Mouse (Mus musculus) CH12.LX (cell line): ENCODE results near the gene Fndc3a. TPM values are rescaled to one million over a fixed set of nuclear protein-coding genes. Genes with fewer than 3 reads are reported as not detected.
A peak's percentile ranks its signal among the peaks of the same experiment; 100 is the strongest.

ENCODE experiments used
- DNase-seq: peaks from one replicate; pipeline ENCODE4 v3.0.0-alpha.2; 2013; ENCODE audit errors: extremely low read depth
- H3K27ac ChIP-seq: 2 replicates; pipeline ENCODE4 v1.5.1; 2012; ENCODE audit warnings: low read depth, mild to moderate bottlenecking, control low read depth, moderate library complexity; ENCODE audit not compliant: insufficient read depth
- H3K27me3 ChIP-seq: replicated peaks from 2 replicates; pipeline ENCODE3; 2012; ENCODE audit warnings: inconsistent platforms
- H3K36me3 ChIP-seq, 2 experiments: replicated peaks in 1 of 2; 2 replicates each; pipeline versions ENCODE3 to v1.6.1; 2012; ENCODE audit warnings: inconsistent platforms in 1 of 2, low read length in 1 of 2, mild to moderate bottlenecking in 1 of 2, mixed read lengths in 1 of 2, moderate library complexity in 1 of 2; ENCODE audit not compliant: control insufficient read depth in 1 of 2, insufficient read depth in 1 of 2
- H3K4me1 ChIP-seq, 2 experiments: 2 replicates each; pipeline ENCODE4 v1.6.1; 2012; ENCODE audit warnings: inconsistent platforms in 1 of 2, moderate library complexity in 1 of 2; ENCODE audit not compliant: insufficient read depth in 2 of 2, control insufficient read depth in 1 of 2
- H3K4me2 ChIP-seq: 2 replicates; pipeline ENCODE4 v1.6.1; 2012; ENCODE audit warnings: low read depth, mild to moderate bottlenecking, control low read depth; ENCODE audit not compliant: poor library complexity, insufficient read depth, severe bottlenecking
- H3K4me3 ChIP-seq, 3 experiments: fragments of 150-350 bp in 1 of 3; sonication (generic) in 1 of 3; replicated peaks in 1 of 3; 2 replicates each; pipeline versions ENCODE3 to v1.5.1; 2011 to 2012; ENCODE audit warnings: low read depth in 2 of 3, low read length in 2 of 3, mild to moderate bottlenecking in 2 of 3, moderate library complexity in 2 of 3, control low read depth in 1 of 3, improper control_type of control experiment in 1 of 3, inconsistent platforms in 1 of 3, mixed read lengths in 1 of 3; ENCODE audit not compliant: poor library complexity in 1 of 3
- H3K79me2 ChIP-seq: replicated peaks from 2 replicates; pipeline ENCODE4 v1.6.1; 2012; ENCODE audit warnings: mild to moderate bottlenecking, moderate library complexity; ENCODE audit not compliant: control insufficient read depth, poor library complexity, insufficient read depth, severe bottlenecking; ENCODE audit errors: extremely low read depth
- H3K9ac ChIP-seq: 2 replicates; pipeline ENCODE4 v1.6.1; 2012; ENCODE audit warnings: low read depth, mild to moderate bottlenecking, control low read depth, moderate library complexity; ENCODE audit not compliant: insufficient read depth
- H3K9me3 ChIP-seq: replicated peaks from 2 replicates; pipeline ENCODE3; 2012; ENCODE audit warnings: low read length, inconsistent platforms, mixed read lengths
- BHLHE40 ChIP-seq: IDR thresholded peaks from 2 replicates; pipeline ENCODE4 v1.6.1; 2011; ENCODE audit warnings: mild to moderate bottlenecking, low read depth, low read length, improper control_type of control experiment
- CTCF ChIP-seq, 2 experiments: IDR thresholded peaks in 1 of 2; conservative IDR thresholded peaks in 1 of 2; 2 replicates each; pipeline ENCODE4 v1.5.1; 2011 to 2012; ENCODE audit warnings: low read depth in 2 of 2, low read length in 2 of 2, improper control_type of control experiment in 1 of 2, inconsistent platforms in 1 of 2, mild to moderate bottlenecking in 1 of 2, moderate library complexity in 1 of 2
- GABPA ChIP-seq: IDR thresholded peaks from 2 replicates; pipeline ENCODE4 v1.6.1; 2012; ENCODE audit warnings: low read depth, low read length, improper control_type of control experiment, inconsistent platforms; ENCODE audit not compliant: insufficient replicate concordance
- JUN ChIP-seq: IDR thresholded peaks from 2 replicates; pipeline ENCODE4 v1.6.1; 2011; ENCODE audit warnings: low read depth, mild to moderate bottlenecking, low read length, improper control_type of control experiment, moderate library complexity; ENCODE audit not compliant: insufficient read depth
- JUND ChIP-seq: conservative IDR thresholded peaks from 2 replicates; pipeline ENCODE4 v1.6.1; 2011; ENCODE audit warnings: low read depth, low read length, improper control_type of control experiment
- MAFK ChIP-seq: IDR thresholded peaks from 2 replicates; pipeline ENCODE4 v1.6.1; 2011; ENCODE audit warnings: low read length, improper control_type of control experiment; ENCODE audit not compliant: insufficient replicate concordance
- MAX ChIP-seq: IDR thresholded peaks from 2 replicates; pipeline ENCODE4 v1.6.1; 2011; ENCODE audit warnings: low read length, improper control_type of control experiment
- MEF2A ChIP-seq: IDR thresholded peaks from 2 replicates; pipeline ENCODE4 v1.6.1; 2014; ENCODE audit warnings: low read depth, mild to moderate bottlenecking, inconsistent platforms, low read length, improper control_type of control experiment, borderline replicate concordance
- MXI1 ChIP-seq: IDR thresholded peaks from 2 replicates; pipeline ENCODE4 v1.6.1; 2011; ENCODE audit warnings: mild to moderate bottlenecking, low read depth, low read length, improper control_type of control experiment
- MYC ChIP-seq: IDR thresholded peaks from 2 replicates; pipeline ENCODE4 v1.6.1; 2011; ENCODE audit warnings: low read depth, mild to moderate bottlenecking, improper control_type of control experiment, low read length
- NELFE ChIP-seq: IDR thresholded peaks from 2 replicates; pipeline ENCODE4 v1.6.1; 2011; ENCODE audit warnings: low read depth, low read length, improper control_type of control experiment
- POLR2A ChIP-seq: IDR thresholded peaks from 2 replicates; pipeline ENCODE4 v1.6.1; 2011; ENCODE audit warnings: low read depth, mild to moderate bottlenecking, improper control_type of control experiment, low read length
- RAD21 ChIP-seq: IDR thresholded peaks from 2 replicates; pipeline ENCODE4 v1.6.1; 2011; ENCODE audit warnings: low read depth, mild to moderate bottlenecking, low read length, improper control_type of control experiment, moderate library complexity
- SMC3 ChIP-seq: IDR thresholded peaks from 2 replicates; pipeline ENCODE4 v1.6.1; 2011; ENCODE audit warnings: low read depth, low read length, improper control_type of control experiment
- TCF12 ChIP-seq: IDR thresholded peaks from 2 replicates; pipeline ENCODE4 v1.6.1; 2014; ENCODE audit warnings: low read depth, mild to moderate bottlenecking, inconsistent platforms, low read length, improper control_type of control experiment
- USF1 ChIP-seq: IDR thresholded peaks from 2 replicates; pipeline ENCODE4 v1.6.1; 2014; ENCODE audit warnings: low read depth, mild to moderate bottlenecking, inconsistent platforms, low read length, improper control_type of control experiment
- dilution Hi-C: fragments of 300-500 bp; cut with MboI; formaldehyde crosslinking; loops from 2 replicates; pipeline ENCODE4 v1.14.3; 2020; ENCODE audit warnings: low sequenced_read_pairs; ENCODE audit not compliant: extremely low pct_unique_long_range_greater_than_20kb, extremely low pct_ligation_motif_present
- in situ Hi-C: fragments of 300-500 bp; cut with MboI; formaldehyde crosslinking; loops from 3 replicates; pipeline ENCODE4 v1.14.3; 2019; ENCODE audit warnings: low sequenced_read_pairs, low pct_ligation_motif_present, low pct_unique_long_range_greater_than_20kb, mixed read lengths
- polyA plus RNA-seq: library from polyadenylated mRNA; unstranded; fragments of >175 nt; gene quantifications from 2 replicates; pipeline ENCODE4 v1.2.1, GENCODE M21; 2012; ENCODE audit warnings: low read depth; ENCODE audit not compliant: insufficient read length
- total RNA-seq, 2 experiments: library from RNA; depleted of rRNA; stranded (reverse); fragments of 300-350 nt in 1 of 2; fragments of >200 nt in 1 of 2; gene quantifications; 2 replicates each; pipeline ENCODE4 v1.2.3; 2012 to 2014

The Fndc3a gene
- total and polyA plus RNA-seq, 3 experiments, result 35.4 to 48.6 (median 40.0) TPM

DNA sequence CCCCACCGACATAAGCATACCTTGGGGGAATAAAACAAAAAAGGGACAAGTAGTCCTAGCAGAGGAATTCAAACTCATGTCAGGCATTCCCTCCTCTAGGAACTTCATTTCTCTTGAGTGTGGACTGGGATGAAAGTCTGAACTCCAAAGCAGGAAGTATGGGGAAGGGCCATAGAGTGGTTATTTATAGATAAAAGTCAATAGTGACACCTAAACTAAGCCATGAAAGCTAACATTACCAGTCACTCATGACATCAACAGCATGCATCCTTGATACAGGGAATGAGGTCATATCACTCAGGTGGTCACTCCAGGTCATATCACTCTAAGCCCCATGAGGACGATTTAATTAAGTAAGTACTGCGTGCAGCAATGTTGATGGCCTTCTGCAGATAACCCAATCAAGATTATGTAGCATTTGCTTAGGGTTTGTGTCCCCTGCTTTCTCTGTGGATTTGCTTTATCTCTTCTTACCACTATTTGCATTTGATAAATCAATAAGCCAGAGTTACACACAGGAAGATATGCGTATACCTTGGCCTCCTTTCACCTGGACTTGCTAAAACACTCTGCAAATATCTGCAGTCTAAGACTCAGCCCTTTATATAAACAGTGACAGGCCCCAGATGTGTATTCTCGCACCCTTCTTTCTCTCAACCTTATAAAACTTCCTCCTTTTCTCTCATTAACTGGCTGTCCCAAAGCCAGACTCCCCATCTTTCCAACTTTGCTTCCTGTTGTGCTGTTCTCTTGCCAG is 40.8 kb upstream of the Fndc3a start:
- H3K4me3 ChIP-seq, result no peak overlapping the region
- in situ Hi-C loops, result no loop called here
- H3K27me3 ChIP-seq, result no peaks in the 10 kb centered on the region
- no peak overlapping the region for H3K27ac ChIP-seq
- no peaks in the 10 kb centered on the region for H3K79me2 ChIP-seq
- H3K9ac ChIP-seq, result no peak overlapping the region
- H3K36me3 ChIP-seq, result no peaks in the 10 kb centered on the region
- H3K9me3 ChIP-seq, result peaks cover 6% of the 10 kb centered on the region
- dilution Hi-C loops, result no loop called here
- TF ChIP-seq TCF12, result no peak
- no peak for TF ChIP-seq MEF2A
- TF ChIP-seq MXI1, result no peak
- TF ChIP-seq POLR2A, result no peak
- TF ChIP-seq NELFE, result no peak
- TF ChIP-seq CTCF (conservative IDR thresholded peaks at IDR 0.05 in 1 of 2, IDR thresholded peaks at IDR 0.05 in 1 of 2; ENCODE audit: low read depth in 2 of 2, low read length in 2 of 2), result no peak
- TF ChIP-seq RAD21, result no peak
- TF ChIP-seq USF1, result no peak
- no peak overlapping the region for H3K4me2 ChIP-seq
- DNase-seq, result no peak
- no peaks in the 10 kb centered on the region for H3K4me1 ChIP-seq

DNA sequence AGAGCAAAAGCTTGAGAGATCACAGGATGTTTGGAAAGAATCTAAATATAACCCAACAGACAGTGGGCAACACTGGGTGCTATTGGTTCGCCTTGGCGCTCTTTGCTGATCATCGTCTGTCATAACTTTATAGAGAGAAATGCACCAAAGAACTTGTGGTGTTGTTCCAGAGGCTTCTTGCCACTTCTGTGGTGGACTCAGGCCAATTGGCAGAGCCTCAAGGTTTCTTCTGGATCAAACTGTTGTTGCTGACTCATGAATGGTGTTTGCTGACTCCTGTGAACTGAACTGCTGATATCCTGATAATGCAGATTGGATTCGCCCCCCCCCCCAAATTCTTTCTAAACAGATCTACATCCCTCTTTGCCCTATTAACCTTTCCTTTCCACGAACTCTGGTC is 38.5 kb upstream of the Fndc3a start:
- dilution Hi-C loops, result no loop called here
- Histone ChIP-seq H3K4me3 (no peak overlapping the region), H3K9ac (no peak overlapping the region), H3K27ac (no peak overlapping the region), H3K79me2 (no peaks in the 10 kb centered on the region), H3K9me3 (peaks cover 2% of the 10 kb centered on the region), H3K36me3 (no peaks in the 10 kb centered on the region), H3K4me2 (no peak overlapping the region), H3K27me3 (no peaks in the 10 kb centered on the region), H3K4me1 (no peaks in the 10 kb centered on the region)
- in situ Hi-C loops, result no loop called here
- TF ChIP-seq SMC3 (no peak), MAFK (no peak), MAX (no peak)
- no peak for DNase-seq

DNA sequence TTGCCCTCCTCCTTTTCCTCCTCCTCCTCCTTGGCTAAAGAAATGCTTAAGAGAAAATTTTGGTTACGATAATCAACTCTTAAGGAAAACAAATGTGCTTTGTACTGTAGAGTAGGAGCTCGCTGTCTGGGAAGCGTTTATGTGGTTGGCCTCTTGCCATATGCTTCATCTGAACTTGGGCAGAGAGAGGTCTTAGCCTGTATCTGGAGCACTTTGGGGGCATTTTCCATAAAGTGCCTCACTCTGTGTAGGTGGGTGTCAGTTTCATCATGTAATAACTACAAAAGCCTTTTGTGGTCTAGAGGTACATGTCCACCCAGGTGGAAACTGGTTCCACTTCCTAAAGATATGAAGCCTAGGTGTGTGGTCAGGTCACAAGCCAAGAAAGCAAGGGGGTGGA is 31.9 kb upstream of the Fndc3a start:
- Histone ChIP-seq H3K9ac (no peak overlapping the region), H3K79me2 (no peaks in the 10 kb centered on the region), H3K4me3 (no peak overlapping the region), H3K36me3 (no peaks in the 10 kb centered on the region), H3K27me3 (no peaks in the 10 kb centered on the region)
- dilution Hi-C loops, result no loop called here
- peak; percentile 2 for DNase-seq
- TF ChIP-seq MYC (no peak), GABPA (no peak), TCF12 (no peak), MAFK (no peak), NELFE (no peak), BHLHE40 (no peak), JUN (no peak), CTCF (conservative IDR thresholded peaks at IDR 0.05 in 1 of 2, IDR thresholded peaks at IDR 0.05 in 1 of 2; ENCODE audit: low read depth in 2 of 2, low read length in 2 of 2) (no peak), JUND (no peak), RAD21 (no peak)
- TF ChIP-seq, all 38 proteins: peak for 0
- Histone ChIP-seq H3K27ac (no peak overlapping the region), H3K4me2 (no peak overlapping the region), H3K4me1 (peaks cover 15 to 48% of the 10 kb centered on the region in 2 experiments), H3K9me3 (no peaks in the 10 kb centered on the region)
- in situ Hi-C loops, result no loop called here
